Mouse (Mus musculus) intestine, embryonic 15.5 days (tissue): ENCODE results near the gene Smarca4. TPM values are rescaled to one million over a fixed set of nuclear protein-coding genes. Genes with fewer than 3 reads are reported as not detected.
"Not testable (repeated sequence)": the region's sequence is repeated elsewhere in the genome, so short reads cannot be mapped to it uniquely, and the experiment has no call there.

ENCODE experiments used
- ATAC-seq: fragments of 200-750 bp; cut with Nextera tagmentation; 2 replicates; pipeline ENCODE4 v1.8.0; 2017; ENCODE audit warnings: moderate TSS enrichment, moderate library complexity
- H3K27ac ChIP-seq: fragments of 300-500 bp; sonication (generic); 2 replicates; pipeline ENCODE4 v1.5.1; 2015; ENCODE audit warnings: mild to moderate bottlenecking, inconsistent platforms
- H3K27me3 ChIP-seq: fragments of 300-500 bp; sonication (generic); replicated peaks from 2 replicates; pipeline ENCODE4 v1.6.1; 2015; ENCODE audit warnings: inconsistent platforms
- H3K36me3 ChIP-seq: fragments of 300-500 bp; sonication (generic); 2 replicates; pipeline ENCODE4 v1.6.1; 2015; ENCODE audit warnings: inconsistent platforms
- H3K4me1 ChIP-seq: fragments of 300-500 bp; sonication (generic); replicated peaks from 2 replicates; pipeline ENCODE4 v1.6.1; 2015; ENCODE audit warnings: inconsistent platforms
- H3K4me2 ChIP-seq: fragments of 300-500 bp; sonication (generic); replicated peaks from 2 replicates; pipeline ENCODE4 v1.6.1; 2015; ENCODE audit warnings: mild to moderate bottlenecking, inconsistent platforms
- H3K4me3 ChIP-seq: fragments of 300-500 bp; sonication (generic); replicated peaks from 2 replicates; pipeline ENCODE4 v1.5.1; 2015; ENCODE audit warnings: inconsistent platforms
- H3K9ac ChIP-seq: fragments of 300-500 bp; sonication (generic); 2 replicates; pipeline ENCODE4 v1.6.1; 2015; ENCODE audit warnings: inconsistent platforms
- H3K9me3 ChIP-seq: fragments of 300-500 bp; sonication (generic); 2 replicates; pipeline ENCODE4 v1.6.1; 2016; ENCODE audit warnings: inconsistent platforms
- WGBS: fragments of 180-500 bp; shearing (Covaris S2); methylation state at CpG from one replicate; pipeline ENCODE4 v1.1.7; 2015; 5-methylcytosine and 5-hydroxymethylcytosine counted together
- polyA plus RNA-seq: library from polyadenylated mRNA; unstranded; fragments of >200 nt; fragmentation: Nextera tagmentation; extraction: Ambion mirVana; gene quantifications from 2 replicates; pipeline ENCODE4 v1.2.1, GENCODE M21; 2015

Smarca4 gene
- polyA plus RNA-seq, 1 experiment from 2014 or later, result 67.0 TPM

DNA sequence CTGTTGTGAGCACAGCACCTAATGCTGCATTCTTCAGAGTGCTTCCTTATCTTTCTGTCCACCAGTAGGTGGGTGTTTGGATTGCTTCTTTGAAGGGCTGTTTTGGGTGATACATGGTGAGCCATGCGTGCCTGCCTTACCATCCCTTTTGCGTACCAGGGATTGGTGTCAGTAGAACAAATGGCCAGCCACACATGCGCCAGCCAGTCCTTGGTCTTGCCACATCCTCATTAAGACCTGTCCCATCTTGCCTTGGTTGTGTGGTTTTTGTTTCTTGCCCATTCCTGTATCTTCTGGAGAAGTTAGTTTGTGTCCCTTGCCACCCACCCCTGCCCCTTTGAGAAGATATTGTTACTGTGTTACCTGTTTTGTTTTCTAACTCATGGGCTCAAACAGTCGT lies 64.5 kb downstream of the Smarca4 start:
- Histone ChIP-seq H3K4me1 (no peaks in the 10 kb centered on the region), H3K36me3 (peaks cover 58% of the 10 kb centered on the region), H3K4me3 (no peak overlapping the region), H3K27me3 (no peaks in the 10 kb centered on the region), H3K9ac (no peak overlapping the region), H3K27ac (no peak overlapping the region), H3K9me3 (no peaks in the 10 kb centered on the region), H3K4me2 (no peak overlapping the region)
- 86% methylated on average over 4 of the region's 4 CpGs for WGBS
- no peak for ATAC-seq

DNA sequence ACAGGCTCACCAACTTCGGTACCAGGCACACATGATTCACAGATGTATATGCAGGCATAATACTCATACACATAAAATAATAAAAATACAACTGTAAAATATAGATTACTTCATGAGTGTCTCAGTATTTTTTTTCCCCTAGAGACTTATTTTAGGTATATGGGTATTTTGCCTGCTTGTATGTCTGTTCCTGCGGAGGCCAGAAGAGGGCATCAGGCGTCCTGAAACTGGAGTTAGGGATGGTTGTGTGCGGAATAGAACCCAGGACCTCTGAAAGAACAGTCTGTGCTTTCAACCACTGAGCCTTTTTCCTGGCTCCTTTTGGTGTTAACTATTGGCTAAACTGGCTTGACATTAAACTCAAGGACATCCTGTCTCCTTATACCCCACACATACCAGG lies 66.9 kb downstream of the Smarca4 start:
- no peak for ATAC-seq
- Histone ChIP-seq H3K36me3 (peaks cover 65% of the 10 kb centered on the region), H3K9ac (no peak overlapping the region), H3K9me3 (no peaks in the 10 kb centered on the region), H3K4me1 (no peaks in the 10 kb centered on the region), H3K27ac (no peak overlapping the region), H3K4me2 (no peak overlapping the region), H3K4me3 (no peak overlapping the region), H3K27me3 (no peaks in the 10 kb centered on the region)
- WGBS, result 87% methylated on average over 4 of the region's 4 CpGs

DNA sequence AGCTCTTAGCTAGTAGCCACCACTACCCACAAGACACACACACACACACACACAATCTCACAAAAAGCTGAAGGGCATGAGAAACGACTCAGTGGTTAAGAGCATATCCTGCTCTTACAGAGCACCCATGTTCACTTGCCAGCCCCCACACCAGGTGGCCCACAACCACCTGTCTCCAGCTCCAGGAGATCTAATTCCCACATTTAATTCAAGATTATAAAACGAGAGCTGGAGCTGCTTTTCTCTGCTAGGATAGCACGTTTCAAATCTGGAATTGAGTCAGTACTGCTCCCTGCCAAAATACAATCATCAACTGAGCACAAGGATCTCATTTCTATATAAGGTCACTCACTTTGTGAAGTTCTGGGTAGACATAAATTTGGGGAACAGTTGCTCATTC lies 67.9 kb downstream of the Smarca4 start:
- 88% methylated on average over 3 of the region's 3 CpGs for WGBS
- no peaks in the 10 kb centered on the region for H3K27me3 ChIP-seq
- H3K4me2 ChIP-seq, result no peak overlapping the region
- H3K4me3 ChIP-seq, result no peak overlapping the region
- no peaks in the 10 kb centered on the region for H3K9me3 ChIP-seq
- H3K4me1 ChIP-seq, result no peaks in the 10 kb centered on the region
- no peak overlapping the region for H3K9ac ChIP-seq
- ATAC-seq, result no peak
- H3K36me3 ChIP-seq, result peaks cover 57% of the 10 kb centered on the region
- no peak overlapping the region for H3K27ac ChIP-seq

DNA sequence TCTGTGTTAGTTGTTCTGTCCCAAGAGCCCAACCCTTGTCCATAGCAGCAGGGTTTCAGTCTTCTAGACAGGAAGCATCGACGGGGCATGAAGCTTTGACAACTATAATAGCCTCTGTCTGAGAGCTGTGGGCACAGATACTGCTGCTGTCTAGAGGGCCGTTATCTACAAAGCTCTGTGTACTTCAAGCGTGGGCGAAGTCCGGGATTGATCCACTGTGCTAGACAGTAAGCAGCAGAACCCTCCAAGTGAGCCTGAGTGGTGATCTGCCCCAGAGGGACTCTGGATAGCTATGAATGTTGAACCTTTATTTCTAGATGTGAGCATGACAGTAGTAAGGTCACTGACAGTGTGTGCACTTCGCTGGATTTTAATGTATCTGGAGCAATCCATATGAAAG lies 72.6 kb downstream of the Smarca4 start:
- Histone ChIP-seq H3K9me3 (no peaks in the 10 kb centered on the region), H3K4me1 (no peaks in the 10 kb centered on the region), H3K27me3 (no peaks in the 10 kb centered on the region), H3K27ac (no peak overlapping the region), H3K4me3 (no peak overlapping the region), H3K9ac (no peak overlapping the region), H3K36me3 (peaks cover 49% of the 10 kb centered on the region), H3K4me2 (no peak overlapping the region)
- 71% methylated on average over 7 of the region's 7 CpGs for WGBS
- ATAC-seq, result 0 out of 2 replicates have a peak, but pooled peaks have one; percentile 39

DNA sequence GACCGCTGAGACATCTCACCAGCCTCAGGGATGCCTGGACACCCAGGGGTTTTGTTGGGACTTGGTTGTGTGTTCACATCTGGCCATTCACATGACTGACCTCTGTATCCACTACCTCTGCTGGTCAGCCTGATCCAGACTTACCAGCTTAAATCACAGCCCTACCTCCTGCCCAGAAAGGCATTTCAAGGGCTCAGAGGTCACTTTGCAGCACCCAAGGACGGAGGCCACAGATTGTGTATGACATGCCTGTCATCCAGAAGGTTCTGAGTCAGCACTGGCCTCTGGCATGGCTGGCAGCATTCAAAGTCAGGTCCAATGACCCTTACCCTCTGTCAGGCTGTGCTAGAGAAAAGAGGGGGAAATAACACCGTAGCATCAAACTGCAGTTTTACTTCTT lies 74.1 kb downstream of the Smarca4 start:
- Histone ChIP-seq H3K9me3 (no peaks in the 10 kb centered on the region), H3K36me3 (peaks cover 40% of the 10 kb centered on the region), H3K27ac (no peak overlapping the region), H3K27me3 (no peaks in the 10 kb centered on the region), H3K4me2 (no peak overlapping the region), H3K9ac (no peak overlapping the region), H3K4me1 (no peaks in the 10 kb centered on the region), H3K4me3 (no peak overlapping the region)
- no peak for ATAC-seq
- 86% methylated on average over 3 of the region's 3 CpGs for WGBS

DNA sequence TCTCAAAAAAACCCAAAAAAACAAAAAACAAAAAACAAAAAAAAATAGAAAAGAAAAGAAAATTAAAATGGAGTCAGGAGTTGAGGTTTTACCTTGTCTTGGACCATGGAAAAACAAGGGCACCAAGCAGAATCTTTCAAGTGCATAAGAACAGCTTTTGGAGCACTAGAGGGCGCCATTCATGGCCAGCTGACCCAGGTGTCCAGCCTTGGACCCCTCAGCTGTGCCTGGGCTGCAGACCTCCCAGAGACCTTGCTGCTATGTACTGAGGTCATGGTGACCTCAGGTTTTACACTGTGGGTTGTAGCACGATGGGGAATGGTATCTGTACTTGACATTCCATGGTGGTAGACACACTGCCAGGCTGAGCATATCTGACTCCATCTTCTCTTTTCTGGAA lies 75.9 kb downstream of the Smarca4 start:
- no peak overlapping the region for H3K9ac ChIP-seq
- 48% methylated on average over 2 of the region's 2 CpGs for WGBS
- peaks cover 22% of the 10 kb centered on the region for H3K36me3 ChIP-seq

DNA sequence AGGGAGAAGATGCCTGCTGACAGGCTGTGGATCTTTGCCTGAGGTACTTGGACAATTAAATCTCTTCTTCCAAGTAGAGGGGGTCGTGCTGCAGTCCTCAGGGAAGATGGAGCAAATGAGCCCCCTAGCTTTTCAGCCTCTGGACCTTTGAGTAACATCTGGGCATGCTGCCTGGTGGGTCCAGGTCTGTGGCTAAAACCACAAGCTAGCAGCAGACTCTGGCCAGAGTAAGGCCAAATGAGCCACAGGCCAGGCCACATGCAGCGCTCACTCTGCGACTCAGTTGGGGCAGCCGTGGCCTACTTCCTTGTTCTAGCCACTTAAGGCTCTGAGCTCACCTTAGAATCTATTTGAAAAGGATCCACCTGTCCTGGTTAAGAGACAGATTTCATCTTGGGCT lies 76.5 kb downstream of the Smarca4 start:
- Histone ChIP-seq H3K4me1 (no peaks in the 10 kb centered on the region), H3K27me3 (no peaks in the 10 kb centered on the region), H3K4me3 (no peak overlapping the region), H3K4me2 (no peak overlapping the region), H3K9ac (no peak overlapping the region), H3K9me3 (no peaks in the 10 kb centered on the region), H3K36me3 (peaks cover 19% of the 10 kb centered on the region), H3K27ac (no peak overlapping the region)
- 93% methylated on average over 4 of the region's 4 CpGs for WGBS
- no peak for ATAC-seq

More for the DNA sequence above, 75.9 kb downstream of the Smarca4 start:
- no peak overlapping the region for H3K27ac ChIP-seq
- no peak overlapping the region for H3K4me3 ChIP-seq
- no peaks in the 10 kb centered on the region for H3K27me3 ChIP-seq
- no peaks in the 10 kb centered on the region for H3K4me1 ChIP-seq
- H3K4me2 ChIP-seq, result no peak overlapping the region
- 0 out of 2 replicates have a peak, but pooled peaks have one; percentile 29 for ATAC-seq
- no peaks in the 10 kb centered on the region for H3K9me3 ChIP-seq

DNA sequence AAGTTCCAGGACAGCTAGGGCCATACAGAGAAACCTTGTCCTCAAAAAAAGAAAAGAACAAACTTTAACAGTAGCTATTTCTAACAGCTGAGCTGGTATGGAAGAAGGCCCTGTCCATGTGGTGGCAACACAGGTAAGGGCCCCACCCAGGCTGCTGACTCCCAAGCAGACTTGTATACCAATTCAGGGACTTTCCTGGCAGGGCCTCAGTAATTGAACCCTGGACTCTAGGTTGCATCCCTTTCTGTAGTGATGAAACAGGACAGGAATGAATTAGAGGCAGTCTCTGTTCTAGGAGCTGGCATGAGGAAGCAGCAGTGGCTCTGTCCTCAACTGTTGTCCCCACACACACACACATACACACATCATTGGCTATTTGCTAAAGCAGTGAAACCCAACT lies 78.1 kb downstream of the Smarca4 start:
- Histone ChIP-seq H3K9ac (no peak overlapping the region), H3K4me1 (no peaks in the 10 kb centered on the region), H3K27ac (no peak overlapping the region), H3K4me2 (no peak overlapping the region), H3K27me3 (no peaks in the 10 kb centered on the region), H3K36me3 (peaks cover 16% of the 10 kb centered on the region; the same call in 1 of the 2 replicates), H3K4me3 (no peak overlapping the region), H3K9me3 (no peaks in the 10 kb centered on the region)
- ATAC-seq, result peak; percentile 74

DNA sequence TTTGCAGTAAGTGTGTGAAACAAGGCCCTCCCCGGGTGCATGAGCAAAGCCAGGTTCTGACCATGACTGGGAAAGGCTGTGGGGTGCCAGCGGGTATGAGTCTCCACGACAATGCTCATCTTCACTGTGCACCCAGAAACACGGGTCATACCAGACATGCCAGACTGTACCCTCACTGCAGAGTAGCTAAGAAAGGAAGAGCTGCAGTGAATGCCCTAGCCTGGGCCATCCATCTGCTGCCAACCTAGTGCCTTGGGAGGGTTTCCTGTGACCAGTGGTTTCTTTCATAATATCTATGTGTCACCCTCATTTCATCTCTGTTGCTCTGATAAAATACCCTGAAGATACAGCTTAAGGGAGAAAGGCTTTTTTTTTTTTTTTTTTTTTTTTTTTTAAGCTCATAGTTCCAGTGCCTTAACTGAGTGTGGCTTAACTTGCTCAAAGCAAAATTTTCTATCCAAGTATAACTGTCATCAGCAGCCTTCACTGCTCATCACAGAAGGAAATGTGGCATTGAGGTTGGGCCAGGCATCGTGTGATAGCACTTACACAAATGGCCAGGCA lies 79.3 kb downstream of the Smarca4 start:
- 92% methylated on average over 5 of the region's 5 CpGs for WGBS
- no peak for ATAC-seq
- no peak overlapping the region for H3K9ac ChIP-seq
- no peak overlapping the region for H3K4me3 ChIP-seq
- no peak overlapping the region for H3K4me2 ChIP-seq
- no peaks in the 10 kb centered on the region for H3K27me3 ChIP-seq
- no peak overlapping the region for H3K27ac ChIP-seq
- H3K36me3 ChIP-seq, result peaks cover 20% of the 10 kb centered on the region; the same call in 1 of the 2 replicates
- no peaks in the 10 kb centered on the region for H3K4me1 ChIP-seq
- no peaks in the 10 kb centered on the region for H3K9me3 ChIP-seq

DNA sequence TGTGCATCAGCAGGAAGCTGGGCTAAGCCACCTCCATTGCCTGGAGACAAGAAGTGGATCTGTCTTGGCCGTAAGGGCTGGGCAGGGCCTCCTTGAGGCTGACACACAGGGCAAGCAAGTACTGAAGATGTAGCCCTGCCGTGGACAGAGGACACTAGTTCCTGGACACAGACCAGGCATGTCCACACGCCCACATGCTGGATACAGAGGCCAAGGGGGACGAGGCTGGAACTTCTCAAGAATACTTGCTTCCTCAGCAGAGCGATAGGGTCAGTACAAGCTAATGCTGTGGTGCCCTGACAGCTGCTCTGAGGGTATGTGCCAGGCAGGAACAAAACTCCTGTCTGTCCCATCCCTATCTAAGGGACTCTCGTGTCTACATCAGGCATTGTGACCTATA lies 81.2 kb downstream of the Smarca4 start:
- H3K9me3 ChIP-seq, result no peaks in the 10 kb centered on the region
- no peak overlapping the region for H3K9ac ChIP-seq
- no peaks in the 10 kb centered on the region for H3K4me1 ChIP-seq
- H3K4me2 ChIP-seq, result no peak overlapping the region
- no peak overlapping the region for H3K27ac ChIP-seq
- WGBS, result 68% methylated on average over 6 of the region's 6 CpGs
- peaks cover 37% of the 10 kb centered on the region for H3K36me3 ChIP-seq
- peak; percentile 20; the same call in 1 of the 2 replicates for ATAC-seq
- no peak overlapping the region for H3K4me3 ChIP-seq
- H3K27me3 ChIP-seq, result no peaks in the 10 kb centered on the region

DNA sequence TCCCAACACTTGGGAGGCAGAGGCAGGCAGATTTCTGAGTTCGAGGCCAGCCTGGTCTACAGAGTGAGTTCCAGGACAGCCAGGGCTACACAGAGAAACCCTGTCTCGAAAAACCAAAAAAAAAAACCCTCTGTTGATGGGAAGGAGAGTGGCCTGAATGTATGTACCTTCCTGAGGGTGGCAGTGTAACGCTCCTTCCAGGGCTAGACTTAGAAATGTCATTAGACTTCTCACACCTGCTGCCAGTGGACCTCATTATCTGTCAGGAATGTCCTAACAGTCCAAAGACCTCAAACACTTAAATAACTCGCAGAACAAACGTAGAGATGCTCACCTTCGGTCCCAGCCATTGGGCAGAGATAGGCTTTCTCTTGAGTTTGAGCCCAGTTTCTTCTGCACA lies 83.3 kb downstream of the Smarca4 start:
- H3K27ac ChIP-seq, H3K27me3 ChIP-seq, H3K9ac ChIP-seq, ATAC-seq, H3K4me1 ChIP-seq, H3K9me3 ChIP-seq, H3K4me3 ChIP-seq, H3K4me2 ChIP-seq: not testable (repeated sequence)
- WGBS, result 74% methylated on average over 6 of the region's 6 CpGs
- H3K36me3 ChIP-seq, result peaks cover 43% of the 10 kb centered on the region

DNA sequence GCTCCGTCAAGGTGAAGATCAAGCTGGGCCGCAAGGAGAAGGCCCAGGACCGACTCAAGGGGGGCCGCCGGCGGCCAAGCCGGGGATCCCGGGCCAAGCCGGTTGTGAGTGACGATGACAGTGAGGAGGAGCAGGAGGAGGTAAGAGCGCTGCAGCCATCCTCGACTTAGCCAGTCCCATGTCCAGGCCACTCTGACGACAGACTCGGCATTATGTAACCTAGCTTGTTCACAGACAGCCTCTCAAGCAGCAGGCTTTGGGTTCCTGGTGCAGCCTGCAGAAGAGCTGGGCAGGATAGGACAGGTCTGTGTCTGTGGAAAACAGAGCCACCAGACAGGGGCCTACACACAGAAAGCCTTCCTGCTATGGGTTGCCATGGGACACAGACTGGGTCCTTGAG lies 85.1 kb downstream of the Smarca4 start:
- H3K9ac ChIP-seq, result no peak overlapping the region
- H3K27ac ChIP-seq, result no peak overlapping the region
- H3K4me2 ChIP-seq, result no peak overlapping the region
- H3K27me3 ChIP-seq, result no peaks in the 10 kb centered on the region
- H3K9me3 ChIP-seq, result no peaks in the 10 kb centered on the region
- 96% methylated on average over 14 of the region's 14 CpGs for WGBS
- no peak overlapping the region for H3K4me3 ChIP-seq
- peaks cover 47% of the 10 kb centered on the region for H3K36me3 ChIP-seq
- no peak for ATAC-seq
- no peaks in the 10 kb centered on the region for H3K4me1 ChIP-seq

DNA sequence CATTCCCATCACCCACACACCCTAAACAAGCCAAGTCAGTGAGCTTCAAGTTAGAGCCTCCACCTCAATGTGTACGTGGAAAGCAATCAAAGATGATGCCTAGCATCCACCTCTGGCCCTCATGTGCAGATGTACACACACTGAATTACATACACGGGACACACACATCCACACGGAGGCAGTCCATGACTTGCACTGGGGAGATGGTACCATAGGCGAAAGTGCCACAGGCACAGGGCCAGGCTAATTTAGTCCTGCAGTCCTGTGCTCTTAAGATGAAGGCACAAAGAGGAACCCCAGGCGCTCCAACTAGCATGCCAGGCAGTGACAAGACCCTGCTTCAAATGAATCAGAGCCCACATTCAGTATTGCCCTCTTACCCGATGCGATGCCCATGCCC lies 87.5 kb downstream of the Smarca4 start:
- Histone ChIP-seq H3K4me2 (no peak overlapping the region), H3K4me3 (no peak overlapping the region), H3K36me3 (peaks cover 52% of the 10 kb centered on the region), H3K9me3 (no peaks in the 10 kb centered on the region), H3K9ac (no peak overlapping the region), H3K27me3 (no peaks in the 10 kb centered on the region), H3K4me1 (no peaks in the 10 kb centered on the region), H3K27ac (no peak overlapping the region)
- 96% methylated on average over 7 of the region's 7 CpGs for WGBS
- ATAC-seq, result no peak
